Mouse (Mus musculus): Measurements from ENCODE around the gene Slc25a18. TPM values are rescaled to one million over a fixed set of nuclear protein-coding genes. Genes with fewer than 3 reads are reported as not detected.
"Not testable (repeated sequence)": the region's sequence is repeated elsewhere in the genome, so short reads cannot be mapped to it uniquely, and the experiment has no call there.

Slc25a18 gene
- polyA plus RNA-seq, 1 experiment from 2014 or later: 0.16 TPM

DNA sequence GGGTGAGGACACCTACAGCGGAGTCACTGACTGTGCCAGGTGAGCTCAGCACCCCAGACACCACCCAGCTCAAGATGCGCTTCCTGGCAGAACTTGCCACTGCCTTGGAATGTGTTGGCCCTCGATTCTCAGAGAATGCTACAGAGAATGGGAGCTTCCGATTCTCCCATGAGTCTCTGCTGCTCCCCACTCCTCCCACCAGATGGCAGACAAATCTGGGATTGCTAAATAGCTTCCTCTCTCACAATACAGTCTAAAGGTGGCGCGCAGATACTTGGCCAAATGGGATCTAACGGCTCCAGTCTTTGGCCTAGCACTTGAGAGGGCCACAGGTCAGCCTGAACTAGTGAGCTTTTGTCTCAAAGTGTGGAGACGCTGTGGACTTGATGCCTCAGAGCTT lies 19.6 kb downstream of the Slc25a18 start:
- no peak overlapping the region for H3K4me2 ChIP-seq (replicated peaks; ENCODE audit: low read depth, low read length)
- WGBS: 76% methylated on average over 8 of the region's 8 CpGs
- H3K9ac ChIP-seq (replicated peaks; ENCODE audit: low read length): no peak overlapping the region
- no peak overlapping the region for H3K27ac ChIP-seq (ENCODE audit: low read length)
- no peak for ATAC-seq (ENCODE audit: low FRiP score, low TSS enrichment)
- no peak overlapping the region for H3K4me3 ChIP-seq (ENCODE audit: low read length)
- H3K27me3 ChIP-seq (ENCODE audit: insufficient read depth, low read length): no peaks in the 10 kb centered on the region
- no peaks in the 10 kb centered on the region for H3K4me1 ChIP-seq (ENCODE audit: insufficient read depth, low read length)
- H3K9me3 ChIP-seq (ENCODE audit: low read length): no peaks in the 10 kb centered on the region
- H3K36me3 ChIP-seq (ENCODE audit: insufficient read depth, low read length): peaks cover 59% of the 10 kb centered on the region

DNA sequence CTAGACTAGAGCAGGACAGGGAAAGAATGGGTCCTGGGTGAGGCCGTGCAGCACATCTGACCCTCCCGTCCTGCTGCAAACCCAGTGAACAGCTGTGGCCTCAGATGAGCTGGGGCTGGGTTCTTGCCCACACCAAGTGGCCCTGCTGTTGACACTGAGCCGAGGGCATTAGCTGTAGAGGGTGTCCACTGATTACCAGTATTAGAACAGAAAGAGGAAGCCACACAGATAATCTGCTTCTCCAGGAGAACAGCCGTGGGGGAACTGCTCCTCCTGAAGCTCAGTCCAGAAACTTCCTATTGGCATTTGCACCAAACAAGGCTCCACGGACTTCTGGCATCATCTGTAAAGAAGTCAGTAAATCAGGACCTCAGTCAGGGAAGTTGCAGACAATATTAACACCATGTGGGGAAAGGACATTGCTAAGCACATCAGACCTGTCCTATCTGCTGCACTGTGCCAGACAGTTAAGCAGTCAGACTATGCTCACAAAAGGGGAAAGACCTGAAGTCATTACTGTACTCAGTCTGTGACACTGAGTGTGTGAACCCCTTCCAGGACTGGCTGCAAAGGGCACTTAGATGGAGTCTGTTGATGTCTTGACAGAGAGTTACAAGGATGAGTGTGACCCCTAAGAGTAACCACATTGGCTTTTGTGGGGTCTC lies 22.2 kb downstream of the Slc25a18 start:
- Histone ChIP-seq H3K36me3 (ENCODE audit: insufficient read depth, low read length) (peaks cover 71% of the 10 kb centered on the region), H3K27me3 (ENCODE audit: insufficient read depth, low read length) (no peaks in the 10 kb centered on the region), H3K4me1 (ENCODE audit: insufficient read depth, low read length) (no peaks in the 10 kb centered on the region), H3K4me3 (ENCODE audit: low read length) (no peak overlapping the region), H3K9me3 (ENCODE audit: low read length) (no peaks in the 10 kb centered on the region), H3K9ac (replicated peaks; ENCODE audit: low read length) (no peak overlapping the region), H3K27ac (ENCODE audit: low read length) (no peak overlapping the region), H3K4me2 (replicated peaks; ENCODE audit: low read depth, low read length) (no peak overlapping the region)
- 83% methylated on average over 5 of the region's 5 CpGs for WGBS
- ATAC-seq (ENCODE audit: low FRiP score, low TSS enrichment): no peak

DNA sequence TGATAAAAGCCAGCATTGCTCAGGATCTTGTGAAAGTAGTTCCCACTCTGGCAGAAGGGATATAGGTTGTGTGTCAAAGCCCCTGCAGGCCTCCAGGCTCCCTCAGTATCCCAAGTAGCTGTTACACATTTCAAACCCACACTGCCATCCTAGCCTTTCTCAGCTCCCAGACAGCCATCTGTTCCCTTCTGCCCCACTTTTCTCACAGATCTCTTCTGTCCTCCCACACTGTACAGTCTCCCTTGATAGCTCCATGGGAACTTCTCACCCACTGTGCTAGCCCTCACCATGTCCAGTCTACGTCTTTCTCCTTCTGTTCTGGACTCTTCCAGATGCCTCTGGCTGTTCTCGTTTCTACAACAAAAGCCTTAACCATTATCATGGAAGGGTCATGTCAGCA lies 22.7 kb downstream of the Slc25a18 start:
- H3K4me1 ChIP-seq (ENCODE audit: insufficient read depth, low read length): no peaks in the 10 kb centered on the region
- H3K36me3 ChIP-seq (ENCODE audit: insufficient read depth, low read length): peaks cover 76% of the 10 kb centered on the region
- H3K27me3 ChIP-seq (ENCODE audit: insufficient read depth, low read length): no peaks in the 10 kb centered on the region
- no peaks in the 10 kb centered on the region for H3K9me3 ChIP-seq (ENCODE audit: low read length)
- no peak overlapping the region for H3K4me2 ChIP-seq (replicated peaks; ENCODE audit: low read depth, low read length)
- H3K4me3 ChIP-seq (ENCODE audit: low read length): no peak overlapping the region
- H3K9ac ChIP-seq (replicated peaks; ENCODE audit: low read length): no peak overlapping the region
- WGBS: 95% methylated on average over 2 of the region's 2 CpGs
- ATAC-seq (ENCODE audit: low FRiP score, low TSS enrichment): no peak
- H3K27ac ChIP-seq (ENCODE audit: low read length): no peak overlapping the region

DNA sequence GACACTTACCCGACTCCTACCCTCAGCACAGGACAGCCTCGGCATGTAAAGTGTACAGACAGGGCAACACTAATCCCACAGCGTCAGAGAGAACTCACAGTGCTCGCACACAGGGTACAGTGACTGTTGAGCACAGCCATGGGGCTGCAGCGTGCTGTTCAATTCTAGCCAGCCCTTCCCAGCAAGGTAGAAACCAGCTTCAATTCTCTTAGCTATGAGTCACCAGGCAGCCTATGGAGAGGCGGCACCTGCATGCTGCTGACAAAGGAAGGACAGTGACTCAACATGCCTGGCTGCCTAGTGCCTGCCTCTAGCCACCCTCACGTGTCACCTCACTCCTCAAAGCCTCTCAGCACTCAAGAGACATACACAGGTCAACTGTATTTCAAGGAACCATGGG lies 24.6 kb downstream of the Slc25a18 start:
- Histone ChIP-seq H3K4me3 (ENCODE audit: low read length) (no peak overlapping the region), H3K27me3 (ENCODE audit: insufficient read depth, low read length) (no peaks in the 10 kb centered on the region), H3K4me1 (ENCODE audit: insufficient read depth, low read length) (no peaks in the 10 kb centered on the region), H3K4me2 (replicated peaks; ENCODE audit: low read depth, low read length) (no peak overlapping the region), H3K9me3 (ENCODE audit: low read length) (no peaks in the 10 kb centered on the region), H3K36me3 (ENCODE audit: insufficient read depth, low read length) (peaks cover 80% of the 10 kb centered on the region), H3K9ac (replicated peaks; ENCODE audit: low read length) (no peak overlapping the region), H3K27ac (ENCODE audit: low read length) (no peak overlapping the region)
- 86% methylated on average over 7 of the region's 7 CpGs for WGBS
- ATAC-seq (ENCODE audit: low FRiP score, low TSS enrichment): no peak; the same call in 1 of the 2 replicates

DNA sequence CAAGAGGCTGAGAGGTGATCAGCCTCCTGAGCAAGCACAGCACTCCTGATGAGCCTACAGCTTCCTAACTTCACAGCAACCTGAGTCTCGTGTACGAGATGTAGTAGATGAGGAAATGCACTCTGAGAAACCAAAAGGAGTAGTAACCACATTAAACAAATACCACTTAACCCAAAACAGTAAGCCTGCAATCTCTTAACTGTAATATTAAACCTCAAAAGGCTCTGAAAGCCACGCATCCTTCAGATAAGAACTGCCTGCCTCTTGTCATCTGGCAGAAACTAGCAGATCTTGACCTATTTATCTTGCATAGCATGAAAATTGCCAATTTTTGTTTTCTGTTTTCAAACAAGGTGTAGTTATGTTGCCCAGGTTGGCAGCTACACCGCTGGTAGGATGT lies 25.5 kb downstream of the Slc25a18 start:
- no peak overlapping the region for H3K9ac ChIP-seq (replicated peaks; ENCODE audit: low read length)
- peaks cover 79% of the 10 kb centered on the region for H3K36me3 ChIP-seq (ENCODE audit: insufficient read depth, low read length)
- ATAC-seq (ENCODE audit: low FRiP score, low TSS enrichment): no peak
- H3K27ac ChIP-seq (ENCODE audit: low read length): no peak overlapping the region
- H3K4me2 ChIP-seq (replicated peaks; ENCODE audit: low read depth, low read length): no peak overlapping the region
- no peak overlapping the region for H3K4me3 ChIP-seq (ENCODE audit: low read length)
- no peaks in the 10 kb centered on the region for H3K9me3 ChIP-seq (ENCODE audit: low read length)
- WGBS: 88% methylated on average over 4 of the region's 4 CpGs
- H3K27me3 ChIP-seq (ENCODE audit: insufficient read depth, low read length): no peaks in the 10 kb centered on the region
- no peaks in the 10 kb centered on the region for H3K4me1 ChIP-seq (ENCODE audit: insufficient read depth, low read length)

DNA sequence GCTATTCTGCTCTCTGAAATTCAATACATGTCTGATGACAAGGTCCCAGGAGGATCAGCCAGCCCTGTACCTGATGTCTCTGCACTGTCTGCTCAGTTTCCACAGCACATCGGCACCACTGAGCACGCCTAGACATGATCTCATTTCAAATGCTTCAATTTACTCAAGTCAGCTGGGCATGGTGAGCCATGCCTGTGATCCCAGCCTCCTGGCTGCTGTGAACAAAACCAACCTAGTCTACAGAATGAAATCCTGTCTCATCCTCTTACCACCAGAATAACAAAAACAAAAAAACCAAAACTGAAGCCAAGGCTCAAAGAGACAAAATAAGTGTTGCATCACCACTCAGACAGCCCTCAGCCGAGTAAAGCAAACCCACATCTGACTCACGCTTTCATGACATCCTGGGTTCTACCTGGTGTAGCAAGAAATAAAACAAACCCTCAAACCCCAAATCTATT lies 26.2 kb downstream of the Slc25a18 start:
- H3K4me3 ChIP-seq (ENCODE audit: low read length): no peak overlapping the region
- no peaks in the 10 kb centered on the region for H3K9me3 ChIP-seq (ENCODE audit: low read length)
- H3K4me1 ChIP-seq (ENCODE audit: insufficient read depth, low read length): no peaks in the 10 kb centered on the region
- H3K9ac ChIP-seq (replicated peaks; ENCODE audit: low read length): no peak overlapping the region
- peaks cover 77% of the 10 kb centered on the region for H3K36me3 ChIP-seq (ENCODE audit: insufficient read depth, low read length)
- H3K4me2 ChIP-seq (replicated peaks; ENCODE audit: low read depth, low read length): no peak overlapping the region
- no peaks in the 10 kb centered on the region for H3K27me3 ChIP-seq (ENCODE audit: insufficient read depth, low read length)
- no peak overlapping the region for H3K27ac ChIP-seq (ENCODE audit: low read length)
- no peak for ATAC-seq (ENCODE audit: low FRiP score, low TSS enrichment)
- WGBS: 91% methylated on average over 4 of the region's 4 CpGs

DNA sequence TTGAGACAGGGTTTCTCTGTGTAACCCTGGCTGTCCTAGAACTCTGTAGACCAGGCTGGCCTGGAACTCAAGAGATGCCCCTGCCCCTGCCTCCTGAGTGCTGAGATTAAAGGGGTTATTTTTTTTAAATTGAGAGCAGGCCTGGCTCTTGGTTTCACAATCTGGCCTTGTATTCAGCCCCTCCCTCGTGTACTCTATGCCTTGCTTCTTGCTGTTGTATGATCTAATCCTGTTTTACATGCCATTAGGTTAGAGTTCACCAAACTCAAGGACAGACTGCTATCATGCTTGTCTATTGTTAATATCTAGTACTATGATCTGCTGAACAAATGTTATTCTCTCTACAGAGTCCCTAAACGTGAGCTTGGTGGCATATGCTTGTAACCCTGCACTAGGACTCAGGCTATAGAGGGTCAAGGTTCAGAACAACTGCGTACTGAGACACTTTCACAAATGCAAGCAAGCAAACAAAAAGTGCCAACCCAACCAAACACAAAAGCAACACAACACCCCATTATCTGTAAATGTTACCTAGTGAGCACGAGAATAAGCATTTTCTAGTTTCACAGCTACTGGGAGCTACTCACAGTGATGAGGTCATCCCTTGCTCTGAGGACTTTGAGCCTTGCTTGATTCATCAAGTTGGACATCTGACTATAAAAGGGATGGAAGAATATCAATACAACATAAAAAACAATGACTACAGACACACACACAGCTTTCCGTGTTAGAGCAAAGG lies 33.8 kb downstream of the Slc25a18 start:
- Histone ChIP-seq H3K9me3 (ENCODE audit: low read length) (no peaks in the 10 kb centered on the region), H3K27me3 (ENCODE audit: insufficient read depth, low read length) (no peaks in the 10 kb centered on the region), H3K4me2 (replicated peaks; ENCODE audit: low read depth, low read length) (no peak overlapping the region), H3K9ac (replicated peaks; ENCODE audit: low read length) (no peak overlapping the region), H3K27ac (ENCODE audit: low read length) (no peak overlapping the region), H3K4me3 (ENCODE audit: low read length) (no peak overlapping the region), H3K4me1 (ENCODE audit: insufficient read depth, low read length) (no peaks in the 10 kb centered on the region), H3K36me3 (ENCODE audit: insufficient read depth, low read length) (peaks cover 70% of the 10 kb centered on the region)
- 81% methylated on average over 5 of the region's 5 CpGs for WGBS
- no peak for ATAC-seq (ENCODE audit: low FRiP score, low TSS enrichment)

DNA sequence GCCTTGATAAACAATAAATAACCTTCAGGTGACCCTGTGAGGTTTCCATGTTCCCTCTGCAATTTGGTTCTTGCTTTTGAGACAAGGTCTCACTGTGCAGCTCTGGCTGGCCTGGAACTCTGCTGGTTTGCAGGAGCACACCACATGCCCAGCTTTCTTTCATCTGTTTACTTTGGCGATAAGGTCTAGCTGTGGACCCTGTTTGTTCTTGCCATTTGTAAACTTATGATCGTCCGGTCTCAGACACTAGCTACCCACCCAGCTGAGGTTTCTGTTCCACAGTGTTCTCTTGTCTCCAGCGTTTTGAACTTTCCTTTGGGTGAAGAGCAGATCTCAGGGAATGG lies 34.3 kb downstream of the Slc25a18 start:
- no peak overlapping the region for H3K4me3 ChIP-seq (ENCODE audit: low read length)
- no peaks in the 10 kb centered on the region for H3K27me3 ChIP-seq (ENCODE audit: insufficient read depth, low read length)
- peaks cover 65% of the 10 kb centered on the region for H3K36me3 ChIP-seq (ENCODE audit: insufficient read depth, low read length)
- H3K4me2 ChIP-seq (replicated peaks; ENCODE audit: low read depth, low read length): no peak overlapping the region
- WGBS: 93% methylated on average over 4 of the region's 4 CpGs
- H3K9me3 ChIP-seq (ENCODE audit: low read length): no peaks in the 10 kb centered on the region
- H3K27ac ChIP-seq (ENCODE audit: low read length): no peak overlapping the region
- no peak for ATAC-seq (ENCODE audit: low FRiP score, low TSS enrichment)
- no peak overlapping the region for H3K9ac ChIP-seq (replicated peaks; ENCODE audit: low read length)
- H3K4me1 ChIP-seq (ENCODE audit: insufficient read depth, low read length): no peaks in the 10 kb centered on the region

DNA sequence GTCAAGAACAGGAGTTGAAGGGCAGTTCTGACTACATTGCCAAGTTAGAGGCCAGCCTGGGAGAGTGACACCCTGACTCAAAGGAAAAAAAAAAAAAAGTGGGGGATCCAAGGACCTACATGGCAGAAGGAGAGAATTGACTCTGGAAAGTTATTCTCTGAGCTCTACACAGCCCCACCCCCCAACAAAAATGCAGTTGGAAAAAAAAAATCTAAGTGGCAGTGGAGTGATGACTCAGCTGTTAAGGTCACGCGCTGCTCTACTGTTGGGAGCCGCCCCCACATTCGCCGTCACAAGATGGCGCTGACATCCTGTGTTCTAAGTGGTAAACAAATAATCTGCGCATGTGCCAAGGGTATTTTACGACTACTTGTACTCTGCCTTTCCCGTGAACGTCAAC lies 38.6 kb downstream of the Slc25a18 start:
- WGBS: over 99% methylated on average over 6 of the region's 10 CpGs
- peaks cover 33% of the 10 kb centered on the region for H3K36me3 ChIP-seq (ENCODE audit: insufficient read depth, low read length)
- not testable (repeated sequence) for H3K27me3 ChIP-seq (ENCODE audit: insufficient read depth, low read length); ATAC-seq (ENCODE audit: low FRiP score, low TSS enrichment); H3K9me3 ChIP-seq (ENCODE audit: low read length); H3K4me1 ChIP-seq (ENCODE audit: insufficient read depth, low read length); H3K9ac ChIP-seq (replicated peaks; ENCODE audit: low read length); H3K27ac ChIP-seq (ENCODE audit: low read length); H3K4me3 ChIP-seq (ENCODE audit: low read length); H3K4me2 ChIP-seq (replicated peaks; ENCODE audit: low read depth, low read length)

DNA sequence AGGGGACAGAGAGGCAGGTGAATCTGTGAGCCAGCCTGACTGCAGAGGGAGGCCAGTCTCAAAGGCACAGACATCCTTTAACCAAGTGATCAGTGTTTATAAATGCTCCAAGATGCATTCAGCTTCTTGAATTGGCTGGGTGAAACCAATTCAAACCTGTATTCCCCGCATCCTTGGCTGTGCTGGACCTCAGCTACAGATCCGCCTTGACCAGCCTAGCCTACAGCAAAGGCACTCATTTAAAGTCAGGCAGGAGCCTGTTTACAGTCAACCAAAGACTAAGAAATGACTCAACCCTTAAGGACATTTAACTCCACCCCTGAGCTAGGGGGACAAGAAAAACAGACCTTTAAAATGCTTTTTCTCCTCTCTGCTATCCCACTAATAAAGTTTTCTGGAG lies 45.9 kb downstream of the Slc25a18 start:
- Histone ChIP-seq H3K27ac (ENCODE audit: low read length) (no peak overlapping the region), H3K9me3 (ENCODE audit: low read length) (peaks cover 7% of the 10 kb centered on the region), H3K4me1 (ENCODE audit: insufficient read depth, low read length) (peaks cover 10% of the 10 kb centered on the region), H3K4me3 (ENCODE audit: low read length) (no peak overlapping the region), H3K4me2 (replicated peaks; ENCODE audit: low read depth, low read length) (no peak overlapping the region), H3K27me3 (ENCODE audit: insufficient read depth, low read length) (no peaks in the 10 kb centered on the region), H3K9ac (replicated peaks; ENCODE audit: low read length) (no peak overlapping the region), H3K36me3 (ENCODE audit: insufficient read depth, low read length) (peaks cover 19% of the 10 kb centered on the region)
- no peak for ATAC-seq (ENCODE audit: low FRiP score, low TSS enrichment)
- 86% methylated on average over 2 of the region's 2 CpGs for WGBS

All from kidney, embryonic 16.5 days (tissue).